In genomic region chr4:152313211-152313632, GRCm38 (mm10) we compare ENCODE assay signal across 8 mouse cellular contexts. TPM values are rescaled to one million over a fixed set of nuclear protein-coding genes. Genes with fewer than 3 reads are reported as not detected.
DNase-seq lines count a peak whose midpoint lies in the region; ATAC-seq lines count a peak whose summit lies in the region.

No protein-coding gene starts in this region.

- peak; percentile 62 for DNase-seq in adrenal gland, adult 2 months
- no peak for DNase-seq in adrenal gland, adult 8-10 months
- peak; percentile 47 for DNase-seq in right cerebral cortex, adult 2 months (ENCODE audit: low spot score in 2 of 2)
- no peak for DNase-seq in right cerebral cortex, postnatal 10 days (ENCODE audit: low spot score in 2 of 2)
- peak; percentile 73 for DNase-seq in midbrain, embryonic 14.5 days
- no peak for DNase-seq in layer of hippocampus, adult 11-12 months (ENCODE audit: low spot score)
- no peak for DNase-seq in layer of hippocampus, postnatal 14 days (ENCODE audit: low spot score in 2 of 2)

- peaks cover 81% of the 10 kb centered on the region for H3K27me3 ChIP-seq in midbrain, embryonic 14.5 days (ENCODE audit: control insufficient read depth, insufficient read depth, low read length)

- H3K36me3 ChIP-seq in midbrain, embryonic 14.5 days (ENCODE audit: control insufficient read depth, insufficient read depth, low read length), result 0 out of 2 replicates have a peak, but pooled peaks cover 6% of the 10 kb centered on the region

- no peaks in the 10 kb centered on the region for H3K9me3 ChIP-seq in midbrain, embryonic 14.5 days (ENCODE audit: control insufficient read depth, low read length)

- H3K27ac ChIP-seq in midbrain, embryonic 14.5 days (replicated peaks; ENCODE audit: low read depth, low read length), result no peak overlapping the region

- H3K4me3 ChIP-seq in midbrain, embryonic 14.5 days (replicated peaks; ENCODE audit: low read depth, low read length), result peak overlapping the region; percentile 38

- peak overlapping the region; percentile 63 for H3K4me2 ChIP-seq in midbrain, embryonic 14.5 days (ENCODE audit: low read length)

- peak; percentile 40 for ATAC-seq in inflammation-experienced regulatory T-cells, adult 6 months
- peak; percentile 38; the same call in 1 of the 2 replicates for ATAC-seq in midbrain, embryonic 14.5 days (ENCODE audit: low FRiP score, low TSS enrichment)

- 1% methylated on average over 29 of the region's 29 CpGs for WGBS in midbrain, embryonic 14.5 days

- H3K4me1 ChIP-seq in midbrain, embryonic 14.5 days (ENCODE audit: control insufficient read depth, insufficient read depth, low read length), result peaks cover 6% of the 10 kb centered on the region; the same call in 1 of the 2 replicates

- H3K9ac ChIP-seq in midbrain, embryonic 14.5 days (replicated peaks; ENCODE audit: low read length), result peak overlapping the region; percentile 49

RNA-seq across cellular contexts. Expression of gene Rnf207, which starts 5.6 kb away (rescaled TPM):
- total RNA-seq in adrenal gland, adult 2 months (2021), result 1 to 10 TPM in 1 of 2 experiments, under 1 TPM in 1; 0.84 to 1.1 TPM
- polyA plus RNA-seq in adrenal gland, adult 2 months (2012; rRNA removed), result 0.26 and 0.67 TPM in 2 replicates
- total RNA-seq in adrenal gland, adult 8-10 months (2022), result 1 to 10 TPM in 2 of 4 experiments, under 1 TPM in 2; 0.23 to 2.2 (median 1.0) TPM
- polyA plus RNA-seq in inflammation-experienced regulatory T-cells, adult 6 months (2017; shearing (Covaris generic)), result not detected
- polyA plus RNA-seq in midbrain, embryonic 14.5 days (2014; fragmentation: Nextera tagmentation; extraction: Ambion mirVana), result 4.2 and 6.9 TPM in 2 replicates
- total RNA-seq in layer of hippocampus, postnatal 14 days (2021), result 1 to 10 TPM; 2.6 to 6.0 TPM

RNA-seq across cellular contexts. Expression of gene Rpl22, which starts 12.3 kb away (rescaled TPM):
- total RNA-seq in adrenal gland, adult 2 months (2021), result 100 to 1,000 TPM; 401 to 498 TPM
- 12.3 and 12.5 TPM in 2 replicates for polyA plus RNA-seq in adrenal gland, adult 2 months (2012; rRNA removed)
- 100 to 1,000 TPM; 415 to 500 (median 453) TPM for total RNA-seq in adrenal gland, adult 8-10 months (2022)
- 1,000 to 10,000 TPM in 1 of 3 experiments, 100 to 1,000 TPM in 2; 752 to 1,062 (median 960) TPM for polyA plus RNA-seq in inflammation-experienced regulatory T-cells, adult 6 months (2017; shearing (Covaris generic))
- 165 and 174 TPM in 2 replicates for polyA plus RNA-seq in midbrain, embryonic 14.5 days (2014; fragmentation: Nextera tagmentation; extraction: Ambion mirVana)
- total RNA-seq in layer of hippocampus, postnatal 14 days (2021), result 100 to 1,000 TPM; 227 to 233 TPM

RNA-seq across cellular contexts. Expression of gene Icmt, which starts 16.2 kb away (rescaled TPM):
- total RNA-seq in adrenal gland, adult 2 months (2021), result 10 to 100 TPM; 34.6 to 49.1 TPM
- polyA plus RNA-seq in adrenal gland, adult 2 months (2012; rRNA removed), result 39.5 and 48.3 TPM in 2 replicates
- 10 to 100 TPM; 54.1 to 66.7 (median 59.6) TPM for total RNA-seq in adrenal gland, adult 8-10 months (2022)
- polyA plus RNA-seq in inflammation-experienced regulatory T-cells, adult 6 months (2017; shearing (Covaris generic)), result 1 to 10 TPM; 5.1 to 8.8 (median 7.1) TPM
- 14.9 and 23.7 TPM in 2 replicates for polyA plus RNA-seq in midbrain, embryonic 14.5 days (2014; fragmentation: Nextera tagmentation; extraction: Ambion mirVana)
- total RNA-seq in layer of hippocampus, postnatal 14 days (2021), result 10 to 100 TPM; 33.8 to 34.6 TPM

RNA-seq across cellular contexts. Expression of gene Hes3, which starts 21.8 kb away (rescaled TPM):
- total RNA-seq in adrenal gland, adult 2 months (2021), result not detected
- polyA plus RNA-seq in adrenal gland, adult 2 months (2012; rRNA removed), result 0.30 TPM in 1 of 2 replicates, not detected in the other
- not detected for total RNA-seq in adrenal gland, adult 8-10 months (2022)
- polyA plus RNA-seq in inflammation-experienced regulatory T-cells, adult 6 months (2017; shearing (Covaris generic)), result not detected
- polyA plus RNA-seq in midbrain, embryonic 14.5 days (2014; fragmentation: Nextera tagmentation; extraction: Ambion mirVana), result 0.39 and 1.2 TPM in 2 replicates
- not detected for total RNA-seq in layer of hippocampus, postnatal 14 days (2021)

RNA-seq across cellular contexts. Expression of gene Chd5, which starts 25.2 kb away (rescaled TPM):
- total RNA-seq in adrenal gland, adult 2 months (2021), result 1 to 10 TPM; 5.0 to 7.9 TPM
- 3.0 and 3.5 TPM in 2 replicates for polyA plus RNA-seq in adrenal gland, adult 2 months (2012; rRNA removed)
- 10 to 100 TPM in 2 of 4 experiments, 1 to 10 TPM in 2; 7.0 to 16.9 (median 12.3) TPM for total RNA-seq in adrenal gland, adult 8-10 months (2022)
- polyA plus RNA-seq in inflammation-experienced regulatory T-cells, adult 6 months (2017; shearing (Covaris generic)), result under 1 TPM in 2 of 3 experiments, not detected in 1; 0.05 to 0.11 TPM
- 38.4 and 53.5 TPM in 2 replicates for polyA plus RNA-seq in midbrain, embryonic 14.5 days (2014; fragmentation: Nextera tagmentation; extraction: Ambion mirVana)
- total RNA-seq in layer of hippocampus, postnatal 14 days (2021), result 100 to 1,000 TPM; 140 to 154 TPM

Comparison
In these comparisons a context has a peak if more than half of its experiments do, and no peak if none do; other contexts are left out.
1. DNase-seq: peak in adrenal gland, adult 2 months (single experiment), right cerebral cortex, adult 2 months (2 of 2) and midbrain, embryonic 14.5 days (single experiment); none in adrenal gland, adult 8-10 months (single experiment), right cerebral cortex, postnatal 10 days (0 of 2), layer of hippocampus, adult 11-12 months (single experiment) and layer of hippocampus, postnatal 14 days (0 of 2).